ENCODE assay signal across 15 mouse cellular contexts in genomic region chr5:63827415-63828053, GRCm38 (mm10). TPM values are rescaled to one million over a fixed set of nuclear protein-coding genes. Genes with fewer than 3 reads are reported as not detected.
DNase-seq lines count a peak whose midpoint lies in the region; ATAC-seq and TF ChIP-seq lines count a peak whose summit lies in the region.
"Had no signal": no experiment of that assay in that cellular context is flagged by ENCODE, and none has a peak within 500 bp of the region (broad histone marks: within the 10 kb centered on the region; RNA-seq: fewer than 3 reads in every experiment).

No protein-coding gene starts in this region.

- WGBS in lung, adult 2 months = 36% methylated on average over 5 of the region's 5 CpGs
- 15% methylated on average over 5 of the region's 5 CpGs for WGBS in liver, embryonic 16.5 days (ENCODE audit: insufficient replicate concordance)
- 25% methylated on average over 5 of the region's 5 CpGs for whole genome bisulfite sequencing in stomach, embryonic 15.5 days
- 58% methylated on average over 5 of the region's 5 CpGs for WGBS in forebrain, embryonic 11.5 days

- TF ChIP-seq CTCF in lung, adult 2 months (IDR thresholded peaks at IDR 0.05; ENCODE audit: insufficient read depth, low read length) = no peak

- H3K4me1 ChIP-seq in lung, adult 2 months (ENCODE audit: control insufficient read depth, insufficient read depth, low read length) = peaks cover 9% of the 10 kb centered on the region
- peaks cover 45% of the 10 kb centered on the region for H3K4me1 ChIP-seq in liver, embryonic 16.5 days (ENCODE audit: control insufficient read depth, low read depth, low read length)
- H3K4me1 ChIP-seq in stomach, embryonic 15.5 days = peaks cover 17% of the 10 kb centered on the region; the same call in 1 of the 2 replicates
- H3K4me1 ChIP-seq in forebrain, embryonic 11.5 days (replicated peaks; ENCODE audit: control insufficient read depth, insufficient read depth, low read length) = no peaks in the 10 kb centered on the region
- H3K4me1 ChIP-seq: midbrain, embryonic 13.5 days had no signal

- H3K36me3 ChIP-seq in liver, embryonic 16.5 days (ENCODE audit: control insufficient read depth, insufficient read depth) = no peaks in the 10 kb centered on the region
- H3K36me3 ChIP-seq in stomach, embryonic 15.5 days = no peaks in the 10 kb centered on the region
- no peaks in the 10 kb centered on the region for H3K36me3 ChIP-seq in forebrain, embryonic 11.5 days (ENCODE audit: control insufficient read depth, insufficient read depth, low read length)
- H3K36me3 ChIP-seq: midbrain, embryonic 13.5 days had no signal

- TF ChIP-seq POLR2A in lung, adult 2 months (IDR thresholded peaks at IDR 0.05; ENCODE audit: borderline replicate concordance, extremely low read depth, low read depth, low read length) = no peak

- no peak for ATAC-seq in liver, embryonic 16.5 days (ENCODE audit: low read depth)
- no peak for ATAC-seq in stomach, embryonic 15.5 days (ENCODE audit: insufficient read depth, low FRiP score, low read depth)
- ATAC-seq in forebrain, embryonic 11.5 days (replicated peaks; ENCODE audit: low FRiP score) = no peak
- ATAC-seq: forebrain, embryonic 16.5 days; hindbrain, postnatal 0 days; midbrain, embryonic 13.5 days had no signal

- peak; percentile 67 to 74 for DNase-seq in lung, adult 18-20 months
- DNase-seq in lung, adult 2 months = no peak
- peak; percentile 61 to 84 for DNase-seq in kidney, adult 8-10 months
- no peak for DNase-seq in layer of hippocampus, postnatal 10 days (ENCODE audit: low spot score in 2 of 2)
- DNase-seq in thymus, postnatal 36 days = no peak
- no peak for DNase-seq in forebrain, embryonic 11.5 days (ENCODE audit: low spot score)
- DNase-seq: adrenal gland, postnatal 10 days; cerebellum, adult 18-20 months; thymus, postnatal 25 days had no signal

- H3K4me3 ChIP-seq in lung, adult 2 months (replicated peaks; ENCODE audit: extremely low read depth, low read depth, low read length) = no peak overlapping the region
- no peak overlapping the region for H3K4me3 ChIP-seq in liver, embryonic 16.5 days (ENCODE audit: low read depth, low read length)
- H3K4me3 ChIP-seq in stomach, embryonic 15.5 days (replicated peaks) = no peak overlapping the region
- no peak overlapping the region for H3K4me3 ChIP-seq in forebrain, embryonic 11.5 days (ENCODE audit: low read depth, low read length)
- H3K4me3 ChIP-seq: midbrain, embryonic 13.5 days had no signal

- H3K27ac ChIP-seq in liver, embryonic 16.5 days (ENCODE audit: low read length) = 0 out of 2 replicates have a peak overlapping the region, but pooled peaks have one; percentile 19
- peak overlapping the region; percentile 74 for H3K27ac ChIP-seq in stomach, embryonic 15.5 days
- H3K27ac ChIP-seq in forebrain, embryonic 11.5 days (ENCODE audit: low read depth, low read length) = no peak overlapping the region
- H3K27ac ChIP-seq: hindbrain, postnatal 0 days; midbrain, embryonic 13.5 days had no signal

- H3K27me3 ChIP-seq in liver, embryonic 16.5 days (ENCODE audit: control insufficient read depth, insufficient read depth, low read depth, low read length) = no peaks in the 10 kb centered on the region
- no peaks in the 10 kb centered on the region for H3K27me3 ChIP-seq in stomach, embryonic 15.5 days (replicated peaks)
- H3K27me3 ChIP-seq in forebrain, embryonic 11.5 days (ENCODE audit: control insufficient read depth, insufficient read depth, low read length) = no peaks in the 10 kb centered on the region
- H3K27me3 ChIP-seq: midbrain, embryonic 13.5 days; Patski had no signal

- peak overlapping the region; percentile 6; the same call in 1 of the 2 replicates for H3K4me2 ChIP-seq in liver, embryonic 16.5 days (ENCODE audit: low read depth, low read length)
- peak overlapping the region; percentile 8; the same call in 1 of the 2 replicates for H3K4me2 ChIP-seq in stomach, embryonic 15.5 days
- no peak overlapping the region for H3K4me2 ChIP-seq in forebrain, embryonic 11.5 days (ENCODE audit: low read depth, low read length, severe bottlenecking)
- H3K4me2 ChIP-seq: midbrain, embryonic 13.5 days had no signal

- H3K9ac ChIP-seq in liver, embryonic 16.5 days (ENCODE audit: low read depth, low read length) = no peak overlapping the region
- no peak overlapping the region for H3K9ac ChIP-seq in stomach, embryonic 15.5 days
- no peak overlapping the region for H3K9ac ChIP-seq in forebrain, embryonic 11.5 days (ENCODE audit: low read length)
- H3K9ac ChIP-seq: midbrain, embryonic 13.5 days had no signal

- no peaks in the 10 kb centered on the region for H3K9me3 ChIP-seq in liver, embryonic 16.5 days (replicated peaks; ENCODE audit: control insufficient read depth, low read length)
- no peaks in the 10 kb centered on the region for H3K9me3 ChIP-seq in stomach, embryonic 15.5 days
- H3K9me3 ChIP-seq in forebrain, embryonic 11.5 days (ENCODE audit: control insufficient read depth, low read length) = no peaks in the 10 kb centered on the region
- H3K9me3 ChIP-seq: midbrain, embryonic 13.5 days had no signal

RNA-seq across cellular contexts. Expression of gene 0610040J01Rik, which starts 15.4 kb away (rescaled TPM):
- polyA plus RNA-seq in lung, adult 2 months (2012; rRNA removed) = 15.6 and 17.7 TPM in 2 replicates
- 22.7 and 25.6 TPM in 2 replicates for polyA plus RNA-seq in liver, embryonic 16.5 days (2015; fragmentation: Nextera tagmentation; extraction: Ambion mirVana)
- polyA plus RNA-seq in stomach, embryonic 15.5 days (2015; fragmentation: Nextera tagmentation; extraction: Ambion mirVana) = 44.8 and 54.4 TPM in 2 replicates
- total RNA-seq in layer of hippocampus, postnatal 10 days (2021) = 1 to 10 TPM; 7.4 TPM
- polyA plus RNA-seq in forebrain, embryonic 11.5 days (2014; fragmentation: Nextera tagmentation; extraction: Ambion mirVana) = 0.76 and 0.94 TPM in 2 replicates

Comparison
In these comparisons a context has a peak if more than half of its experiments do, and no peak if none do; other contexts are left out.
1. DNase-seq: peak in lung, adult 18-20 months (2 of 2) and kidney, adult 8-10 months (2 of 2); none in lung, adult 2 months (single experiment), layer of hippocampus, postnatal 10 days (0 of 2), thymus, postnatal 36 days (0 of 2) and forebrain, embryonic 11.5 days (single experiment).